Mouse (Mus musculus) c-Kit-negative CD71-positive TER-119-positive erythroid progenitor cells, embryonic 14.5 days (primary cell): Measurements from ENCODE around the gene Cerkl.

Experiments
- DNase-seq: peaks from one replicate; pipeline ENCODE4 v3.0.0-alpha.2; 2013; ENCODE audit warnings: low read depth, low spot score

Gene Cerkl

GRCm38 (mm10) chr2:79372486-79373200 lies 83.9 kb downstream of the Cerkl start:
- DNase-seq = no peak

GRCm38 (mm10) chr2:79372154-79372467 lies 84.5 kb downstream of the Cerkl start:
- DNase-seq = no peak

DNA sequence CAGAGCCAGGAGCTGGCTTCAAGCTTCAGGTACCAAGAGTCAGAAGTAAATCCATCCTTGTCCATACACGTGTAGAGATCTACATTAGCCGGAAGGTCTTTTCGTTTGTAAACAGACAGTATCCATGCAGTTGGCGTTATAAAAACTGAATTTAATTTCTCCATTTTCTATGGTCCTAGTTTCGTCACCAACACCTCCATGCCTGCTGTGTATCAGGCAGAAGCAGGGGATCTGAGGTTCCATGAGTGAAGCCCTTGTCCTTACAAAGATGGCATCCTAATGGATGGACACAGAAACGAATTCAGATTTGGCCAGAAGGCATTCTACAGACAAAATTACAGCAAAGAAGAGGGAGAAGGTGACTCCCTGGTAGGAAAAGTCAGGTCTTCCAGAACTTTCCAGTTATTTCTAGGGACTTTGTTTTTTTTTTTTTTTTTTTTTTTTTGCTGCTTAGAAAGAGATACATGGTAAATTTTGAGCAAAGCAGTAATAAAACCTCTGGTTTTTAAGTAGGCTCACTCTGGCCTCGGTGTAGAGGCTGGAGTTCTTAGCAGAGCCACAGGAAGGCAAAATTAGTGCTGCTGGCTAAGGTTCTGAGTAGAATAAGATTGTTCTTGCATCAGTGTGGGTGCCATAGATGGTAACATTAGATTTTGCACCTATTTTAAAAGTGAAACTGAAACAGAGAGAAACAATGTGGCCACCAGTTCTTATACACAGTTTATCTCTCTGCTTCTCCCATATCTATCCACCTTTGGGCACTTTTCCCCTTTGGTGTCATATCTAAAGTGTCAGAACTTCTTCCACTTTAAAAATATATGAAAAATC lies 85.0 kb downstream of the Cerkl start:
- DNase-seq = no peak

DNA sequence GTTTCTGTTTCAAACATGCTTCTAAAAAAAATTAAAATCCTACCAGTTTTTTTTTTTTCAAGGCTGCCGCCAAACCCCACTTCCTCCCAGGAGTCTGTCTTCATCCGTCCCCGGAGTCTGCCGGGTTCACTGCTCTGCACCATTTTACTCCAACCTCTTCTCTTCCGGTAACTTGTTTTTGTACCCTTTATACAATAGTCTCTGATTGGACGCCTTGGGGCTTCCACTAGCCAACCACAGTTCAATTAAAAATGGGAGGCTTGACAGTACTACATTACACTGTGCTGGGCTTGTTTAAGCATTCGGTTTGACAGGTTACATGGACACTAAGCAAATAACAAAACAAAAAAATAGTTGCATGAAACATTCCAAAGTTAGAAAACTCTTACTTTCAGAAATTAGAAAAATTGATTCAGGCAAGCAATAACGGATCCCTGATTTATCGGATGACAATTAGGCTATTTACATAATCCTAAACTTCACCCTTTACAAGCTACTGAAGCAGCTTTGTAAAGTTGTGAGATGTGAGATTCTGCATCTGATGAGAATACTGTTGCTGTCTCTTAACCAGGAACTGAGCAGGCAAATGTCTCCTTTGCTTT lies 85.8 kb downstream of the Cerkl start:
- DNase-seq = no peak

GRCm38 (mm10) chr2:79369905-79370304 lies 86.7 kb downstream of the Cerkl start:
- no peak for DNase-seq

GRCm38 (mm10) chr2:79369061-79369524 lies 87.5 kb downstream of the Cerkl start:
- DNase-seq = no peak

DNA sequence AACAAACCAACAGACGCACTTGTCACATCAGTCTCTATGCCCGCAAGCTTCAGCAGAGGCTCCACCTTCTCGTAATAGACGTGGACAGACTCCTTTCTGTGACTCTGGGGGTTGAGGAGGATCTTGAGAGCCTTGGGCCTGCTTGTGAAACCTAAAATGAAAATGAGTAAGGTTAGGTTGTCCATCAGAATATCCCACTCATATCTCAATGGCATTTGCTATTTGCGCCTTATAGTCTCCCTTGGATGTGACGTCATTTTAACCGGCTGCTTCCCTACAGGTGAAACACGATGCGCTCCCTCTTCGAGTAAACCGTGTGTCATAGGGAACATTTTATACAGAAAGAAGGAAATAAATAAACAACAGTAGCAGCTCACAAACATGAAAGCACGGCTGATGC lies 87.9 kb downstream of the Cerkl start:
- DNase-seq = no peak

GRCm38 (mm10) chr2:79367451-79368450 lies 88.8 kb downstream of the Cerkl start:
- no peak for DNase-seq

GRCm38 (mm10) chr2:79363920-79364319 lies 92.7 kb downstream of the Cerkl start:
- no peak for DNase-seq

DNA sequence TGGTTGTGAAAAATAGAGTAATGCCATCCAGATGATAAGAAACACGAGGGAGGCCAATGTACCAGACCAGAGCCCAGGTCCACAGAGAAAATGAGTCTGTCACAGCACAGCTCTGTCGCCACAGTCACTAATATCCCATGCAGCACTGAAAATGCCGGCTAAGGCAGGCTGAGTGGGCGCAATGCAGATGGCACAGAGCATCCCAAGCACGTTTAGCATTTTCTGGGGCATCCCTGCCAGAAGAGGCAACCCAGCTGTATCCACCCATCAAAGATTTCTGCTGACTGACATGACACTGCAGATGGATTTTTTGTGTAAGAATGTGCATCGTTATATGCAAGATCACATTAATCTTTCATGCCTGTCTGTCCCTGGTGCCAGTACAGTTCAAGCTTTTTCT lies 94.6 kb downstream of the Cerkl start:
- no peak for DNase-seq

- DNase-seq = no peak
These were observed 98.8 kb downstream of the Cerkl start for GRCm38 (mm10) chr2:79357835-79358234.

- DNase-seq = no peak
These were observed 101.8 kb downstream of the Cerkl start for GRCm38 (mm10) chr2:79354773-79355172.

DNA sequence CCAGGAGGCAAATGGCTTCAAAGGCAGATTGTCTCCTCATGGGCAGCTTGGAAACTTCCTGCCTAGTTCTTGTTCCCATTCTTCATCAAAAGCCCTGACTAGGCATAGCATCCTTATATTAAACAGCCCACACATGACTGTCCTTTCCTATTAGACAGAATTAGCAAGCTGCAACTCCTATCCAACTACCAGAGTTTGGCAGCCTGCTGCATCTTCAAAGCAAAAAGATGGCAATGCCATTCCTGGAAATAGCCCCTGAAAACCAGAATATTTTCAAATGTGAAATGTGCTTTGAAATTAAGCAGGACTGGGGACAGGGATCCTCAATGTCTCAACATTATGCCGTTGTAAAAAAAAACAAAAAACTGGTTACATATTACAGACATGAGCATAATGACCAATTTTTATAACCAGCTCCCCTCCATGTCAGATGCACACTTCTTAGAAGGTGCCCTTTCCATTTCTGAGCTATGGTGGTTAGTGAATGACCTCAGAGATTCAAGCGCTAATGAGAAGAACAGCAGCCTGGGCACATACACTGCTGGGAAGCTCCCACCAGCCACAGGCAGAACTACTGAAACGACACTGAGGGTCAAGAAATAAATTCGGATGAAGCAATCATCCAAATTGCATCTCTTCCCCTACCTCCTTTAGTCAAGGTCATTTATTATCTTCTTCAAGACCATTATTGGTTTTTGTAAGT lies 104.3 kb downstream of the Cerkl start:
- no peak for DNase-seq

DNA sequence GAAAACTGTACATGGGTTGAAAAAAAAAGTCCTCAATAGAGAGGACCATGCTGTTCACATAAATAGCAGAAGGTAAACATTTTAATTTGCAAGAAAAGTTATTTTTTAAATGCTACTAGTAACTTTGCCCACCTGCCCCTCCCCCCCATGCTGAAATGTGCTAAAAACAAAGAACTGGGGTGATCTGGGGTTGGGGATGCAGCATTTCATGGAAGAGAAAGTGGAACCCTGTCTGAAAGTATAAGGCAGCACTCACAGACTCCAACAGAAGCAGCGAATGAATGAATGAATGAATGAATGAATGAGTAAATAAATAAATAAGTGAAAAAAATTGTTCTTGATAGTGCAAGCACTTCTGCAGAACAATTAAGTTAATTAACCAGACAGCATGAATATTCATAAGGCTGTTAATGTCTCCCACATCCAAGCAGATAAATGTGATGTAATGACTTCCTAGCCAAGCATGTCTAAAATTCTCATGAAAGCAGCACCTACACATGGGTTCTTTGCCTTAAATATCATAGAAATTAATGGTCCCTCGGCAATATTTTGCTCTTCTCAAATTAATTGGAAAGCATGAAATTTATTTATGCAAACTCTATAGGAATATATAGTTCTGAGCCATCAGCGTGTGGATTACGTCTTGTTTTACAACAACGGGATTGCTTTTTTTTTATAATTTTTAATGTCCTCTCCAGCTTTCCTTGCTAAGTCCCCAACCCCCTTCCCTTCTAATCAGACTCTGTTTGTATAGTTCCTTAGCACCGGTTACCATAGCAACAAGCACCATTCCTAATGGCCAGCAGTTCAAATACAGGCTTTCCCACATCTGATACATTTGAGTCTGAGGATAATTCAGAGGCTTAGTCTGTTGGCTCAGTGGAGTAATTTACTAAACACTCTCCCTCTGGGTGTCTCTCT lies 105.1 kb downstream of the Cerkl start:
- no peak for DNase-seq

- DNase-seq = no peak
These were observed 113.5 kb downstream of the Cerkl start for GRCm38 (mm10) chr2:79343115-79343514.

DNA sequence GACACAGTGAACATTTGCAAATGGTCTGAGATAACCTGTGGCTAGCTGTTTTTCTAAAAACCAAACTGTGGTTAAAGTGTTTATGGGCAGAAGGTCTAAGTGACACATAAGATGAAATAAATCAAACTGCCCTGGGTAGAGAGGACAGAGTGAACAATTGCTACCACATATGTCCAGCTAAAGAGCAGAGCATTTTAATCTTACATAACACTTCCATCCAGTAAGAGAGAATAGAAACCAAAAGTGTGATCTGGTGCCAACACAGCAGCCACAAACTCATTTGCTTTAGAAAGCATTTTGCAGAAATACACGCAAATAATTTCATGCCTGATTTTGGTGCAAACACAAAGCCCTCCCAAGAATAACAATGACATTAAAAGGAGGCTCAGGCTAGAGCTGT lies 117.6 kb downstream of the Cerkl start:
- DNase-seq = no peak

- no peak for DNase-seq
These were observed 120.4 kb downstream of the Cerkl start for GRCm38 (mm10) chr2:79336141-79336540.

DNA sequence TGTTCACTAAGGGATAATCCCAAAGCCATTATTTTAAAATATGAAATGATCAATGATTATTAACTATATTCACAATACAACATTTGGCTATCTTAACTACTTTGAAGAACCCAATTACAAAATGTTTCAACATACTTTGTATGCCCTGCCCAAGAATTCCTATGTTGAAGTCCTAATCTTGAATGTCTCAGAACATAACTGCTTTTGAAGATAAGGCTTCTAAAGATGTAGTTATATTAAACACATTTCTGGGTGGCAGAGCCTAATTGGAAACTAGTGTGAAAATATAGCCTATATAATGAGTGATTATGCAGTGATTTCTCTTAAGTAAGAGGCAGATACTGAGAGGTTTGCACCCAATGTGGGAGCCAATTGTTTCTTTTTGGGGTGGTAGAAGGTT lies 121.9 kb downstream of the Cerkl start:
- DNase-seq = no peak

- no peak for DNase-seq
These were observed 128.5 kb downstream of the Cerkl start for GRCm38 (mm10) chr2:79328079-79328478.
